Mouse (Mus musculus): ENCODE results near the gene Trim46. TPM values are rescaled to one million over a fixed set of nuclear protein-coding genes. Genes with fewer than 3 reads are reported as not detected.
A peak's percentile ranks its signal among the peaks of the same experiment; 100 is the strongest.

Trim46 gene
- total RNA-seq (2015; ENCODE audit: low replicate concordance) (1.3 TPM in 1 of 2 replicates, not detected in the other), total RNA-seq (2017; ENCODE audit: low replicate concordance) (not detected in 2 replicates)

DNA sequence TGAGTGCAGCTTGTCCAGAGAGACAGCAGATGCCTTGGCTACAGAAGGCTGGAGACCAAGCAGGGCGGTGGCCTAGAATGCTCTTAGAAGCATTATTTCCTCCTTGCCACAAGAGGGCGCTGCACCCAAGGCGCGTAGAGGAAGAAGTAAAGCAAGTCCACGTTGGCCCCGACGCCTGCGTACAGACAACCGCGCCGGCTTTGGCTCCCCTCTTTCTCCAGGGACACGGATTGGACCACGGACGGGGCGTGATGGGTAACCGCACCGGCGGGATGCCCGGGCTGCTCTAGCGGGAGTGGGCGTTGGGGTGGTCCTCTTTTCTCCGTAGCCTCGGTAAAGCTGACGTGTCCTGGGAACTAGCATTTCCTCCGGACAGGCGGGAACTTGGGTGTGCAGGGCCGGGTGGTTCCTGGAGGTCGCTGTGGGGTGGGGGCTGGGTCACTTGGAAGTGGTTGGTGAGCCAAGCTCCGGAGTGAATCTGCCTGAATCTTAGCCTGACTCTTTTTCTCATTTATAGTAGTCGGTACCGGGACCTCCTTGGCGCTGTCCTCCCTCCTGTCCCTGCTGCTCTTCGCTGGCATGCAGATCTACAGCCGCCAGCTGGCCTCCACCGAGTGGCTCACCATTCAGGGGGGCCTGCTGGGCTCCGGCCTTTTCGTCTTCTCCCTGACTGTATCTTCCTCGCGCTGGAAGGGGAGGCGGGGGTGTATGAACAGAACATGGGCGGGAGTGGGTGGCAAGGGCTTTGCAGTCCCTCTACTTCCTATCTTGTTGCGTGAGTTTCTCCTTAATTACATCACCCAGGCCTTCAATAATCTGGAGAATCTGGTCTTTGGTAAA, at the start of gene Trim46:
TSS of gene Trim46 (minus strand) at position 49 of the 840 bp plus-strand sequence.
- peak; percentile 87 for ATAC-seq (replicated peaks; ENCODE audit: low FRiP score, poor library complexity, severe bottlenecking)

DNA sequence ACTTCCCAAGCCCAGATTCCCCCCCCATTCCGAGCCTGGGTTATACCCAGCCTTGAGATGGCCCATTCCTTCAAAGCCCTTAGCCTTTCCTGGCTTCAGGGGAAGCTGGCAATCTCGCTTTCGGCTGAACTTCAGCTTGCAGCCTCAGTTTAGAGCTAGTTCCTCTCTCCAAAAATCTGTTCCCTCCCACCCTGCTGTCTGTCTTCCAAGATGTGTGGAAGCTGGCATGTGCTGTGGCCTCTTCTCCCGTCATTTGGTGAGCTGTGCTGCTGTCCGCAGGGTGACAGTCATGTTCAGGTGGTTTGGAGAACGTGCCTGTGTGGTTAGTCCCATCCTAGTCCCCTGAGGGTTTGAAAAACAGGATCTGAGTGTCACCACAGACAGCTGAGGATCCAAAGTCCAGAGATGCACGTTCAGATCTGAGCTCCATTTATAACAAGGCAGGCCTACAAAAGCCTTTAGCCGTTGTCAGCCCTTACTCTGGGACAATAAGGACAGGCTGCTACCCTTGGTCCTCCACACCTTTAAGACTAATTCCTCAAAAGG, 49.6 kb upstream of the Trim46 start:
- ATAC-seq (replicated peaks; ENCODE audit: low FRiP score, poor library complexity, severe bottlenecking): no peak

DNA sequence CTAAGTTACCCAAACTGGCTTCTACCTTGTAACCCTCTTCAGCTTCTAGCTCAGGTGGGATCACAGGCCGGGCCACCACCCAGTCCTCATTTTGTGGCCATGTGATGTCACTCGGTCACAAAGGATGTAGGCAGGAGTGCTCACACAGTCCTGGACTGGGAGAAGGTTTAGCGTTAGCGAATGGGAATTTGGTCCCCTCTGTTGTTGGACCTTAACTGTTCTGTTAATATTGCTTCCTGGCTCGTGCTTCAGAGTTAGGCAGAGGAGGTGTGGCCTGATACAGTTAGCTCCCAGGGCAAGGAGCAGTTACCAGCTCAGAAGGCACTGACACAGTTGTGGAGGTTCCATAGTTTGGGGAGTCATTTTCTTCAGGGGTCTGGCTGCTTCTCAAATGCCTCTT, 48.1 kb upstream of the Trim46 start:
- ATAC-seq (replicated peaks; ENCODE audit: low FRiP score, poor library complexity, severe bottlenecking): no peak

DNA sequence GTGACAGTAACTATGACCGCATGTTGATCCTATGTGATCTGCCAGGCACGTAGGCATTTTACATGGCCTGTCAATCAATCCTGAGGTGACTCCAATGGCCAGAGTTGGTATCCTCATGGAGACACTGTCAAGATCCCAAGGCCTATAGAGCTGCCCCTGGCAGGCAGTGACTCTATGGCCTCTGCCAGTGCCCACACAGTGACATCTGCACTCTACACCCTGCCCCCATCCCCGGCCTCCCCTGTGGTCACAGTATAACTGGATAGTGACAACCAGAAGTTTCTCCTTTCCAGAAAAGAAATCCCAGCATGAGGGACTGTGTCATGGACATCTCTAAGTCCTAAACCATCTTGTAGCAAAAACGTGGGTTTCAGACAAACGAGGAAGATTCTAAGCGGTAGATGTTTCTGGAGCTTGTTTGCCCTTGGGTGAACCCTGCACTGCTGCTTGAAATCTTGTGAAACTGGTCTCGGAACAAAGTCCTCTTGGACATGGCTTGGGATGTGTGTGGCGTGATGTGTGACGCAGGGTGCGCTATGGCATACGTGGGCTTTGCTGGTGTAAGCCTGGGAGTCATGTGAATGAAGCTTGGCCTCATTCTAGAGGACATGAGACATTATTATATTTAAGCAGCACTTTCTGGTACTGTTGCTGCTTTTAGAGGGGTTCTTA, 47.3 kb upstream of the Trim46 start:
- no peak for ATAC-seq (replicated peaks; ENCODE audit: low FRiP score, poor library complexity, severe bottlenecking)

DNA sequence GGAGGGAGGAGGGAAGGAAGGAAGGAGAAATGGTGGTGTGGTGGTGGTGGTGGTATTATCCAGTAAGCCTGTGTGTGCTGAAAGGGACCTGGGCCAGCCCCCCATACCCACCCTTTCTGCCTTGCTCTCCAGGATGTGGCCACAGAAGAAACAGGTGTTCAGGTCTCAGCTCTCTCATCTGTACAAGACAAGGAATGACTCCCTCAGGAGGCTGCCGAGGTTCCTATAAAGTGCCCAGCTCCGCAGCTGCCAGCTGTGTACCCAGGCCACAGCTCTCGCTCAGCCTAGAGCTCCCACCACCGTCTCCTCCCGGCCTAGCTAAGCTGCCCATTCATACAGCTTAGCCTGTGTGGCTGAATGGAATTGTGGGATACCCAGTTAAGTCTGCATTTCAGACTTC, 46.2 kb upstream of the Trim46 start:
- ATAC-seq (replicated peaks; ENCODE audit: low FRiP score, poor library complexity, severe bottlenecking): no peak

DNA sequence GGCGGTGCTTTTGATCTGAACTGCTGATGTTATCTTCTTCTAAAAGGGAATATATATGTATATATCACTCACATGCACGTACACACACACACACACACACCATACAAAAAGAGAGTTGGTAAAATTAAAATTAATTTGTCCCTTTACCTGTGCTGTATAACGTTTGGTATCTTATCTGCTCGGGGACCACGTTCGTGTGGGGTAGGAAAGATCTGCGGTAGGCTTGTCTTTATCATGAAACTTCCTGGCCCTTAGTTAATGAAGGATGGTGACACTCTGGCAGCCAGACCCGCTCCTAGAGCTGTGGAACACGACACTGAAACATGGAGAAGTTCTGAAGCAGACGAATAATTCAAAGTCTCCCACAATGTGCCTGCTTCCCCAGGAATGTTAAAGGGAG, 45.8 kb upstream of the Trim46 start:
- no peak for ATAC-seq (replicated peaks; ENCODE audit: low FRiP score, poor library complexity, severe bottlenecking)

DNA sequence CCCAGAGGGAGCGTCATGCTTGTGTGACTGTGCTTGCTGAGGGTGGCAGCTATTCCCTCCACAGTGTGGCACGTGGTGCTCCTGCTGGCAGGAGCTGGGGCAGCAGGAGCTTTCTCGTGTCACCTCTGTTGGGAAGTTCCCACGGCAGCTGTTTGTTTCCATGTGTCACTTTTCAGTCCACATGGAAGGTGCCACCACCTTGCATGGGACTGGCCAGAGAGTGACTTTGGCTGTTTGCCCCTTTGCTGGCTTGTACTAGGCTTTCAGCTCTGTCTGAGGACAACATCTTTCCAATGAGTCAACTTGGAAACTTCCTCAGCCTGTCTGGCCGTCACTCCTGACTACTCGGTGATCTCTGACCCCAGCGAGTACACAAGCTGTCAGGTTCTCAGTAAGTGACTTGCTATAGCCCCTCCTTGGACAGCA, 42.4 kb upstream of the Trim46 start:
- no peak for ATAC-seq (replicated peaks; ENCODE audit: low FRiP score, poor library complexity, severe bottlenecking)

DNA sequence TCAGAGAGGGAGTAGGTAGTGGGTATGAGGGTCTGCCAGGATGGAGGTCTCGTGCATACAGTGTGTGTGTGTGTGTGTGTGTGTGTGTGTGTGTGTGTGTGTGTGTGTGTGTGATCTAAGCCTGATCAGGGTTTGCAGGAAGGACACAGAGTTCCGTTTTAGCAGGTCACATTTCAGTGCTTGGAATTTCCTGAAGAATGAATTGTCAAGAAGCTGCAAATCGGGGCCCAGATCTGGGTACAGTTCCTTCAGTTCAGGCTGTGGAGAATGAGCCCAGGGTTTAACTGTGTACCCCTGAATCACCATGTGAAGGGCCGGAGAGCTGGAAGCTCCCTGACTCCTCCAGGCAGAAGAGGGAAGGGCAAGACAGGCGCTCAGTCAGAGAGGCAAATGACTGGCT, 41.2 kb upstream of the Trim46 start:
- no peak for ATAC-seq (replicated peaks; ENCODE audit: low FRiP score, poor library complexity, severe bottlenecking)

DNA sequence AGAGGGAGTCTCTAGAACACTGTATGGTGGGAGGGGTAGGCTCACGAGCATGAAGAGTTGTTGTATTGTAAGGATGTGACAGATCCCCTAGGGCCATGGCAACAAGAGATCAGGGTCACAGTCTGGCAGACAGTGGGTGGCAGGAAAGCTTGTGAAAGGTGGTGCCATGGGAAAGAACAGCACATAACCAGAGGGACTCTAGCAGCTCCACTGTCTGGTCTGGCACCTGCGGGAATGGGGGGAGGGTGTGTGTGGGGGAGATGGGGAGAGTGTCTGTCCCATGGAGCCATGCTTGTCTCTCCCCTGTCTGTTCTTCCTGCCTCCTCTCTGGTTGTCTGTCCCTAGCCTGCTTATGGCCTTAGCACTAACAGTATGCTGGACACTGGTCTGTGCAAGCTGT, 39.4 kb upstream of the Trim46 start:
- ATAC-seq (replicated peaks; ENCODE audit: low FRiP score, poor library complexity, severe bottlenecking): no peak

DNA sequence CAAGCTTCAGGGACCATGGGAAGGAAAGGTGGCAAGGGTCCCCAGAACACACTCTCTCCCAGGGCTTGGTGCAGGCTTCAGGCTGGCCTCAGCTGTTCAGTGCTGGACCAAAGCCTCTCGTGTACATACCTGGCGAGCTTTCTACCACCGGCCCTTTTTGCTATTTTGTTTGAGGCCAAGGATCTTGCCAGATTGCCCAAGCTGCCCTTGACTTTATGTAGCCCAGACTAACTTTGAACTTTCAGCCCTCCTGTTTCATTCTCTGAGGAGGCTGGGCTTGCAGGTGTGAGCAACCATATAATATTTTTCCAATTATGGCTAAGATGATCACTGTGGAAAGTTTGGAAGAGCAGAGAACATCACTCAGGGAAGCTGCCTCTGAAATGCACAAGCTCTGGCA, 38.2 kb upstream of the Trim46 start:
- ATAC-seq (replicated peaks; ENCODE audit: low FRiP score, poor library complexity, severe bottlenecking): no peak

DNA sequence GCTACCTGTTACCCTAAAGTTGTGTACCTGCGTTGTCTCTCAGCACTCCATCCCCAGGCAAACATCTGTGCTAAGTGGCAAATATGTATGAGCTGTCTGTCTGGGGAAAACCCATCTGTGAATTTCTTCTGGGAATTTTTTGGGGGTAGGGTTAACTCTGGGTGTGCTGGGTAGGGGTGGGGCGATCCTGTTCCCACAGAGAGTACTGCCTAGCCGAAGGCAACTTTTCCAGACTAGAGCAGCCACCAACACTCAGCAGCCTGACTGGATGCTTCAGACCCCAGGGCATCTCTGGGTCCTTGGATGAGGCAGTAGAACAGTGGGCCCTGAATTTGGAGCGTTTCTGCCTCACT, 36.2 kb upstream of the Trim46 start:
- no peak for ATAC-seq (replicated peaks; ENCODE audit: low FRiP score, poor library complexity, severe bottlenecking)

DNA sequence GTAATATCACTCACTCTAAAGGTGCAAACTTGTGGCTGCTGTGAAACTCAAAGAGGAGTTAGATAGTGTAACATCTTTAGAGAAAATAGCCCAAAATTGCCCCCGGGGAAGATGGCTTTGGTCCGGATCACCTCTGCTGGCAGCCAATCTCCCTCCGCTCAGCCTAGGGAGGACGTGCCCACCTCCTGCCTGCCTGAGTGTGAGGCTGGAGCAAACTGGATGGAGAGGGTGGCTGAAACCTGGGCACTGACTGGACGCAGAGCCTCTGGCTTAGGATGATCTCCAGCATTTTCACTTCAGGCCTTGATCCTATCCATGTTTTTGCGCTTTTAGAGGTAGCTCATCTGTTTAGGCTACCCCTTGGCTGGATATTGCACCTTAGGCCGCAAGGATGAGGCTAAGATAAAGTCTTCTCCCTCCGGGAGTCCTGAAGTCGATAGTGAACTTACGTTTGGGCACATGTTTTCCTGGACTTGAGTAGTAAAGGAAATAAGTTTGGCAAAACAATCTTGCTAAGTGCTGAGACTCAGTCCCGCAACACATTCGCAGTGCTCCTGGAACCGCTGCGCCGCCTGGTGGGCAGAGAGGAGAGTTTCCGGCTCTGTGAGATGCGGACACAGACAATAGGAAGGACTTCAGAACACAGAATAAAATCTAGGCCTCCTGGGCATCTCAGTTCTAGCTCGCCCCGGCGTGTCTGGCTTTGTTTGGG, 35.6 kb upstream of the Trim46 start:
- no peak for ATAC-seq (replicated peaks; ENCODE audit: low FRiP score, poor library complexity, severe bottlenecking)

DNA sequence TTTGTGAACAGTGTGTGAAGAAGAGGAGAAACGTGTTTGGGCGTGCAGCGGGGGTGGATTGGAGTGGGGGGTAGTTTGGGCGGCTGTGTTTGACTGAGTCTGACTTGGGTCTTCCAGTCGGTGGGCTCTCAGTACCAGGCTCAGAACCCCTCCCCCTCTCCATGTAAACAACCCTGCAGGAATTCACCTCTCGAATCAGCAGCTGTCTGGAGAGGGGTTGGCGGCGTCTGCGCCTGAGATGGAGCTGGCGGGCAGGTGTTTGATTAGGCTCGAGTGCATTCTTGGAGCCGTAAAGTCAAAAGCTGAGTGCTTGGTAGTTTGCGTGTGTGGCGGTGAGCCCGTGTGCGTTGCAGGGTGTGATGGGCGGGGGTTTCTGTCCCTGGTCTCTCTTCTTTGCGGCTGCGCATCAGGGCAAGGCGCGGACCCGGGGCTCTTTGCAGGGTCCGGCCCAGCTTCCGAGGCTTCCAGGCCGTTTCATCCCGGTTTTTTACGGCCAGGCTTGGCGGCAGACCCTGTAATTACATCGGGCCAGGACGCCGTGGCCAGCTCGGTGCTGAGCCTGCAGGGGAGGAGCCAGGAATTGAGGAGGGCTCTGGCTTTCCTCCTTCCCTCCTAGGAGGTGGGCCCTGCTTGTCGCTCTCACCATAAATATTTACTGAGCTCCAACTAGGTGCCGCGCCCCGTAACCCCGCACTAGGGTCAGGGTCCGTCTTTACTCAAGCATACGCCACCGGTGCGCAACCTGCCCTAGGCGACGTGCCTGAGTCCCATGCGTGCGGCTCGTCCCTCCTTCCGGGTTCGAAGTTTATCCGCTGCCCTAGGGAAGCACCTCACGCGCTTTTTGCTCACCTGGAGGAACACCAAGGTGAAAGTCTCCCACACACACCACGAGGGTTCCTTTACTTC, 34.8 kb upstream of the Trim46 start, which contains the start of gene Efna1:
TSS of gene Efna1 (minus strand) at position 537 of the 906 bp plus-strand sequence.
- no peak for ATAC-seq (replicated peaks; ENCODE audit: low FRiP score, poor library complexity, severe bottlenecking)

DNA sequence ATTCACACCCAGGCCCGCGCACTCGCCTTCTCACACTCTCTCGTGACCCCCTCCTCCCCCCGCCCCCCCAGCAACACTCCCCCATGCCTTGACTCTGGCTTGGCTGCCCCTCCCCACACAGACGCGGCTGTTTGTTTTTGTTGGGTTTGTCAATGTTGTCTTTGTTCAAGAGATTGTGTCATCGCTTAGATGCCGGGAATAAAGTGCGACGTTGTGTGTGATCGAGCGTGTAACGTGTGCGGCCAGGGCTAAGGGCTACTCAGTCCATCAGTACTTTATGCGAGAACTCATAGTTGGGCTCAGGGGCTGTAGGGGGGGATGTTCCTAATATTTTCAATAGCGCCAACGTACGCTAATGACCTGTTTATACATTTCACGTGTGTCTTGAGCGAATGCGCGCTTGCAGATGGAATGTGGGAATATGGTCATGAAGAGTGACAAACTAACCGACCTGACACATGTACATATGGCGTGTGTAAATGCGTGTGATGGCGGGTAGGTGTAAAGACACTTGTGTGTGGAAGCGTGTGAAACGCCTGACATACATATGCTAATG, 34.0 kb upstream of the Trim46 start:
- no peak for ATAC-seq (replicated peaks; ENCODE audit: low FRiP score, poor library complexity, severe bottlenecking)

DNA sequence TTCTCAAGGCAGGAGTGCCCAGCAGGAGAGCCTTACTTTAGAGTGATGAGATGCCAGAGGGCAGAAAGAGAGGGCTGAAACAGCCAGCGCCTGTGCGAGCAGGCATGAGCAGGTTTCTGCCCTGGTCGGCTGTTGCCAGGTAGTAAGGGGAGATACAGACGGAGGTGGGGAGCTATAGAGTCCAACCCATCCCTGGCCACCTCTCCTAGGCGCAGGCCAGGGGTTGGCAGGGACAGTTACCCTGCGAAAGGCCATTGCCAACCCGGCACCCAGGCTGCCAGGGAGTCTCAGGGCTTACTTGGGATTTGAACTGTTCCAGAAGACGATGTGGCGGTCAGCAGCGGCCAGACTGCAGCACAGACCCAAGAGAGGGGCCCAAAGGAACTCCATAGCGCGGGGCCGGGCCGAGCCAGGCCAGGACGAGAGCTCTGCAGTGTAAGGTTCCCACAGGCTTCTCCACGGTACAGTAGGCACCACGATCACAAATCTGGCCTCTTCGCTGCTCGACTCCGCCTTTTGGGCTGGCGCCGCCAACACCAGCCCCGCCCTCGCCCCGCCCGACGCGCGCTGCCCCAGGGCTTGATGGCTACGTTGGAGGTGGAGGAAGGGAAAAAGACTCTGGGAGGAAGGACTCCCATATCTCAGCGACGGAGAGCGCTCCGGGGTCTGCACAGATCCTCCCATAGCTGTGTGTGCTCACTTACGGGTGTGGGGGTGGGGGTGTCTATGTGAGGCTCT, 33.2 kb upstream of the Trim46 start:
- ATAC-seq (replicated peaks; ENCODE audit: low FRiP score, poor library complexity, severe bottlenecking): no peak

DNA sequence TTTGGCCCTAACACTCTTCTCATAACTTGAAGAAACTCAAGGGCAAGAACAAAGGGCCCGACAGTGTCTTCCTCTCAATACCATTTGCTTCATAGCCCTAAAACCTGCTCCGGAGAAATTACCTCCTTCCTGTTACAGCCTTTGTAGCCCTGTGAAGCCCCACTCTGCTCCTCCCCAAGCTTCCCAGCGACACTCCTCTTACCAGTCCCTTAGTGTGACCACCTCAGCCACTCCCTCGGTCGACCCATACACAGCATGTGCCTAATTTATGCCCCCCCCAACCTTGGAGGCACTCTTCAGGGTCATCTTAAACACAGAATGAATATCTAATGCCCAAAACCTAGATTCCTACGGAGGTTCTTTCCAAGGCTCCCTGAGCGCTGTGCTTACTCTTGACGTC, 32.5 kb upstream of the Trim46 start:
- no peak for ATAC-seq (replicated peaks; ENCODE audit: low FRiP score, poor library complexity, severe bottlenecking)

DNA sequence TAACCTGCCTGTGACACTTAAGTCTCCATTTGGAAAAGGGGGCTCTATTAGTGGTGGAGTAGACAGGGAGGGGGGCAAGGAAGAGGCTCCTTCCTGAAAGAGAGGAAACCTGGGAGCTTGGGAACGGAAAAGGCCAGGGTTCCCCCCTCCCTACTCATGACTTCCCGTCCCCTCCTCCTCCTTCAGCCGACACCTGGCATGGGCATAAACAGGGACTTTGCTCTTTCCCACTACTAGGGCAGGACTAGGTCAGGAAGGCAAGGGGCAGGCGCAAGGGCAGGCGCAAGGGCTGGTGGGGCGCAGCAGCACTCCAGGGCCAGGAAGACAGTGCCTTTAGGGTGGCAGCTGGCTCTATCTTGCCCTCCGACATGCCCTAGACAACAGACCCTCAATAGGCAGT, 32.0 kb upstream of the Trim46 start:
- ATAC-seq (replicated peaks; ENCODE audit: low FRiP score, poor library complexity, severe bottlenecking): no peak

DNA sequence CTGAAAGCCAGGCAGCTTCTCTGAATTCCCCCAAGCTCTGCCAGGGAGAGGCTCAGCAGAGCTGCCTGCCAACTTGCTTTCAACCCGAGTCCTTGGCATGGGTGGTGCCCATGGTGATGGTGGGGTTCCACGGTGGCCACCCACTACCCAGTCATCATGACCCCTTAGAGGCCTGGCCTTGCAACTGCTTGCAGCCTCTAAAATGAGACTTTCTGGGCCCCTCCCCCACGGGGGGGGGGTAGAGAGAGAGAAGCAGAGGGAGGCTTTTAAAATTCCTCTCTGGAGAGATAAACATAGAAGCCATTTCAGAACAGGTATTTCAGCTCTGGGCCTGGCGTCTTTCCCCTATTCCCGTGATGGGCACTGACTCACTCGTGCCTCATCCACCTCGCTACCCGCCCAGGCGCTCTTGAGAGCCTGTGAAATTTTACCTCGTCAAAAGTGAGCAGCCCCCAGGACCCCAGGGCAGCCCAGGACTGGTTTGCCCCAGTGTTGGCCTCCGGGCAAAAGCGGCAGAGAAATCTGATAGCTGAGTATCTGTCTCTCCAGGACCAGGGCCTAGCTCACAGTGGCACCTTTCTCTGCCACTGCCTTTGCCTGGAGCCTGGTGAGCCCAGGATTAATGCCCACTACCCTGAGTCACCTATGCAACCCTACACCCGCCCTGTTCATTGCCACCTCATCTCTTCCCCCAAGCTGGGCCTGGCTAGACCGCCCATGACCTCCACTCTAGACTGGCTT, 31.3 kb upstream of the Trim46 start:
- ATAC-seq (replicated peaks; ENCODE audit: low FRiP score, poor library complexity, severe bottlenecking): no peak

All from erythroid progenitor cell, adult 5-6 weeks (primary cell).